Mouse (Mus musculus) myocyte (in vitro differentiated cells): ENCODE data around the gene Syce3. TPM values are rescaled to one million over a fixed set of nuclear protein-coding genes. Genes with fewer than 3 reads are reported as not detected.

Source experiments
- H3K27me3 ChIP-seq: one replicate; pipeline ENCODE4 v1.6.1; 2011; ENCODE audit not compliant: control insufficient read depth, insufficient read depth, insufficient read length
- H3K36me3 ChIP-seq: one replicate; pipeline ENCODE4 v1.6.1; 2011; ENCODE audit not compliant: control insufficient read depth, insufficient read depth
- H3K4me2 ChIP-seq: one replicate; pipeline ENCODE4 v1.6.1; 2011; ENCODE audit warnings: low read depth, control low read depth
- H3K4me3 ChIP-seq: one replicate; pipeline ENCODE4 v1.5.1; 2011; ENCODE audit warnings: mild to moderate bottlenecking, control low read depth, moderate library complexity
- H3K79me2 ChIP-seq: one replicate; pipeline ENCODE4 v1.6.1; 2011; ENCODE audit not compliant: control insufficient read depth, insufficient read depth
- H3ac ChIP-seq: one replicate; pipeline ENCODE4 v1.6.1; 2011; ENCODE audit not compliant: control insufficient read depth, insufficient read length
- CEBPB ChIP-seq: IDR thresholded peaks from 2 replicates; pipeline ENCODE4 v1.6.1; 2011; ENCODE audit warnings: mild to moderate bottlenecking, moderate library complexity; ENCODE audit not compliant: poor library complexity, insufficient read depth, severe bottlenecking
- E2F4 ChIP-seq: IDR thresholded peaks from one replicate; pipeline ENCODE4 v1.6.1; 2011; ENCODE audit warnings: mild to moderate bottlenecking, control low read depth, moderate library complexity; ENCODE audit not compliant: insufficient read depth
- MAX ChIP-seq: IDR thresholded peaks from one replicate; pipeline ENCODE4 v1.6.1; 2011; ENCODE audit warnings: low read depth, mild to moderate bottlenecking, control low read depth
- MYOD1 ChIP-seq, 3 experiments: IDR thresholded peaks; one replicate each; pipeline ENCODE4 v1.6.1; 2011; ENCODE audit warnings: control low read depth in 2 of 3, low read depth in 2 of 3, mild to moderate bottlenecking in 2 of 3, moderate library complexity in 1 of 3; ENCODE audit not compliant: insufficient read length in 2 of 3, control insufficient read depth in 1 of 3
- MYOG ChIP-seq, 3 experiments: IDR thresholded peaks; one replicate each; pipeline ENCODE4 v1.6.1; 2011; ENCODE audit warnings: control low read depth in 2 of 3, low read depth in 2 of 3, mild to moderate bottlenecking in 2 of 3; ENCODE audit not compliant: insufficient read length in 2 of 3, control insufficient read depth in 1 of 3, insufficient read depth in 1 of 3
- POLR2A ChIP-seq: IDR thresholded peaks from one replicate; pipeline ENCODE4 v1.6.1; 2011; ENCODE audit warnings: low read depth, mild to moderate bottlenecking, control low read depth, moderate library complexity; ENCODE audit not compliant: insufficient read length
- POLR2AphosphoS2 ChIP-seq: IDR thresholded peaks from one replicate; pipeline ENCODE4 v1.6.1; 2011; ENCODE audit warnings: low read depth, control low read depth; ENCODE audit not compliant: insufficient read length
- REST ChIP-seq: IDR thresholded peaks from one replicate; pipeline ENCODE4 v1.6.1; 2011; ENCODE audit warnings: mild to moderate bottlenecking, control low read depth, moderate library complexity; ENCODE audit not compliant: insufficient read depth, insufficient read length
- SRF ChIP-seq: IDR thresholded peaks from one replicate; pipeline ENCODE4 v1.6.1; 2011; ENCODE audit warnings: low read depth; ENCODE audit not compliant: control insufficient read depth, insufficient read length
- TCF12 ChIP-seq: IDR thresholded peaks from one replicate; pipeline ENCODE4 v1.6.1; 2011; ENCODE audit warnings: mild to moderate bottlenecking, control low read depth; ENCODE audit not compliant: poor library complexity, insufficient read depth, severe bottlenecking
- TCF3 ChIP-seq: IDR thresholded peaks from one replicate; pipeline ENCODE4 v1.6.1; 2011; ENCODE audit warnings: low read depth, control low read depth; ENCODE audit not compliant: insufficient read length
- USF1 ChIP-seq: IDR thresholded peaks from one replicate; pipeline ENCODE4 v1.6.1; 2011; ENCODE audit warnings: low read depth, mild to moderate bottlenecking, control low read depth, moderate library complexity
- polyA plus RNA-seq: library from polyadenylated mRNA; unstranded; fragments of >200 nt; fragmentation: generic; extraction: Trizol; gene quantifications from one replicate; pipeline ENCODE4 v1.2.1, GENCODE M21; 2012; ENCODE audit warnings: missing spikeins

Gene Syce3
- polyA plus RNA-seq: not detected

GRCm38 (mm10) chr15:89410118-89410517 is at the start of gene Syce3:
Gene Syce3, minus strand, starts transcription at chr15:89410503.
- TF ChIP-seq USF1: no peak
- H3K79me2 ChIP-seq: no peaks in the 10 kb centered on the region
- H3K36me3 ChIP-seq: no peaks in the 10 kb centered on the region
- no peak within 1 kb of the TSS for H3ac ChIP-seq
- no peak within 1 kb of the TSS for H3K4me3 ChIP-seq
- no peak within 1 kb of the TSS for H3K4me2 ChIP-seq
- H3K27me3 ChIP-seq: no peaks in the 10 kb centered on the region

GRCm38 (mm10) chr15:89459821-89460220 is 49.5 kb upstream of the Syce3 start:
- TF ChIP-seq TCF3: no peak
- no peak for TF ChIP-seq USF1
- TF ChIP-seq MAX: no peak
- TF ChIP-seq POLR2AphosphoS2: no peak
- TF ChIP-seq POLR2A: no peak
- no peak for TF ChIP-seq TCF12
- TF ChIP-seq E2F4: no peak
- no peak for TF ChIP-seq SRF
- no peak for TF ChIP-seq REST
- no peak for TF ChIP-seq CEBPB
- TF ChIP-seq MYOD1 (IDR thresholded peaks at IDR 0.05; ENCODE audit: control insufficient read depth in 1 of 3, insufficient read length in 2 of 3, low read depth in 2 of 3): no peak
- TF ChIP-seq MYOG (IDR thresholded peaks at IDR 0.05; ENCODE audit: control insufficient read depth in 1 of 3, insufficient read depth in 1 of 3, insufficient read length in 2 of 3, low read depth in 2 of 3): no peak
- H3K27me3 ChIP-seq: peaks cover 69% of the 10 kb centered on the region
- no peaks in the 10 kb centered on the region for H3K36me3 ChIP-seq
- no peak overlapping the region for H3K4me3 ChIP-seq
- no peaks in the 10 kb centered on the region for H3K79me2 ChIP-seq
- H3ac ChIP-seq: no peak overlapping the region
- no peak overlapping the region for H3K4me2 ChIP-seq

- no peaks in the 10 kb centered on the region for H3K36me3 ChIP-seq
- no peak overlapping the region for H3K4me2 ChIP-seq
- H3K79me2 ChIP-seq: no peaks in the 10 kb centered on the region
- TF ChIP-seq MAX (no peak), MYOG (IDR thresholded peaks at IDR 0.05; ENCODE audit: control insufficient read depth in 1 of 3, insufficient read depth in 1 of 3, insufficient read length in 2 of 3, low read depth in 2 of 3) (no peak), REST (no peak), USF1 (no peak), CEBPB (no peak), POLR2A (no peak), TCF3 (no peak)
- H3ac ChIP-seq: no peak overlapping the region
- H3K27me3 ChIP-seq: peaks cover 72% of the 10 kb centered on the region
- H3K4me3 ChIP-seq: no peak overlapping the region
Observed at GRCm38 (mm10) chr15:89458942-89459341, 48.6 kb upstream of the Syce3 start.

- Histone ChIP-seq H3K4me2 (no peak overlapping the region), H3K36me3 (no peaks in the 10 kb centered on the region), H3K79me2 (no peaks in the 10 kb centered on the region), H3K4me3 (no peak overlapping the region), H3K27me3 (peaks cover 70% of the 10 kb centered on the region), H3ac (no peak overlapping the region)
- TF ChIP-seq POLR2A (no peak), TCF12 (no peak), POLR2AphosphoS2 (no peak)
Observed at GRCm38 (mm10) chr15:89455642-89456041, 45.3 kb upstream of the Syce3 start.

GRCm38 (mm10) chr15:89454857-89455256 is 44.6 kb upstream of the Syce3 start:
- no peak overlapping the region for H3K4me2 ChIP-seq

More at GRCm38 (mm10) chr15:89454857-89455256, 44.6 kb upstream of the Syce3 start:
- H3K36me3 ChIP-seq: no peaks in the 10 kb centered on the region
- H3K27me3 ChIP-seq: peaks cover 69% of the 10 kb centered on the region
- H3K79me2 ChIP-seq: no peaks in the 10 kb centered on the region
- no peak overlapping the region for H3ac ChIP-seq
- H3K4me3 ChIP-seq: no peak overlapping the region
- no peak for TF ChIP-seq MYOG (IDR thresholded peaks at IDR 0.05; ENCODE audit: control insufficient read depth in 1 of 3, insufficient read depth in 1 of 3, insufficient read length in 2 of 3, low read depth in 2 of 3)
- TF ChIP-seq REST: no peak
- TF ChIP-seq SRF: no peak
- TF ChIP-seq TCF3: no peak
- no peak for TF ChIP-seq TCF12
- no peak for TF ChIP-seq POLR2AphosphoS2
